Mouse (Mus musculus) heart, embryonic 14.5 days (tissue): ENCODE data around the gene Aar2. TPM values are rescaled to one million over a fixed set of nuclear protein-coding genes. Genes with fewer than 3 reads are reported as not detected.

ENCODE experiments used
- ATAC-seq: fragments of 200-750 bp; cut with Nextera tagmentation; 2 replicates; pipeline ENCODE4 v1.8.0; 2017; ENCODE audit warnings: low read depth, moderate TSS enrichment; ENCODE audit not compliant: insufficient number of reproducible peaks, insufficient read depth, low FRiP score
- H3K27ac ChIP-seq, 2 experiments: fragments of 200-500 bp in 1 of 2; fragments of 300-500 bp in 1 of 2; sonication (generic) in 1 of 2; replicated peaks in 1 of 2; 2 replicates each; pipeline ENCODE4 v1.5.1; 2012 to 2014; ENCODE audit warnings: low read depth in 2 of 2, low read length in 2 of 2, control low read depth in 1 of 2, mild to moderate bottlenecking in 1 of 2, mixed read lengths in 1 of 2; ENCODE audit not compliant: control insufficient read depth in 1 of 2, insufficient read depth in 1 of 2
- H3K27me3 ChIP-seq: fragments of 300-500 bp; sonication (generic); 2 replicates; pipeline ENCODE4 v1.6.1; 2014; ENCODE audit warnings: mild to moderate bottlenecking, low read length, control low read depth; ENCODE audit not compliant: control insufficient read depth, insufficient read depth
- H3K36me3 ChIP-seq: fragments of 300-500 bp; sonication (generic); 2 replicates; pipeline ENCODE4 v1.6.1; 2014; ENCODE audit warnings: mild to moderate bottlenecking, control low read depth, low read length, mixed read lengths; ENCODE audit not compliant: control insufficient read depth, insufficient read depth
- H3K4me1 ChIP-seq, 2 experiments: fragments of 200-500 bp in 1 of 2; fragments of 300-500 bp in 1 of 2; sonication (generic) in 1 of 2; 2 replicates each; pipeline ENCODE4 v1.6.1; 2012 to 2014; ENCODE audit warnings: low read length in 2 of 2, control low read depth in 1 of 2, mixed read lengths in 1 of 2; ENCODE audit not compliant: control insufficient read depth in 2 of 2, insufficient read depth in 2 of 2
- H3K4me2 ChIP-seq: fragments of 300-500 bp; sonication (generic); 2 replicates; pipeline ENCODE4 v1.6.1; 2014; ENCODE audit warnings: mild to moderate bottlenecking, low read length
- H3K4me3 ChIP-seq, 2 experiments: fragments of 200-500 bp in 1 of 2; fragments of 300-500 bp in 1 of 2; sonication (generic) in 1 of 2; 2 replicates each; pipeline ENCODE4 v1.5.1; 2012 to 2014; ENCODE audit warnings: low read length in 2 of 2, mild to moderate bottlenecking in 2 of 2, control low read depth in 1 of 2, low read depth in 1 of 2, moderate library complexity in 1 of 2; ENCODE audit not compliant: control insufficient read depth in 1 of 2, insufficient read depth in 1 of 2
- H3K9ac ChIP-seq: fragments of 300-500 bp; sonication (generic); 2 replicates; pipeline ENCODE4 v1.6.1; 2014; ENCODE audit warnings: mild to moderate bottlenecking, low read length
- H3K9me3 ChIP-seq: fragments of 300-500 bp; sonication (generic); 2 replicates; pipeline ENCODE4 v1.6.1; 2016; ENCODE audit warnings: low read length, control low read depth; ENCODE audit not compliant: control insufficient read depth
- WGBS: fragments of 180-500 bp; shearing (Covaris S2); extraction: QIAGEN DNeasy Blood & Tissue Kit; methylation state at CpG from one replicate; pipeline ENCODE4 v1.1.7; 2014; 5-methylcytosine and 5-hydroxymethylcytosine counted together
- polyA plus RNA-seq: library from polyadenylated mRNA; unstranded; fragments of >200 nt; fragmentation: Nextera tagmentation; extraction: Ambion mirVana; gene quantifications from 2 replicates; pipeline ENCODE4 v1.2.1, GENCODE M21; 2014

The Aar2 gene
- polyA plus RNA-seq, 1 experiment from 2014 or later = 24.8 TPM

DNA sequence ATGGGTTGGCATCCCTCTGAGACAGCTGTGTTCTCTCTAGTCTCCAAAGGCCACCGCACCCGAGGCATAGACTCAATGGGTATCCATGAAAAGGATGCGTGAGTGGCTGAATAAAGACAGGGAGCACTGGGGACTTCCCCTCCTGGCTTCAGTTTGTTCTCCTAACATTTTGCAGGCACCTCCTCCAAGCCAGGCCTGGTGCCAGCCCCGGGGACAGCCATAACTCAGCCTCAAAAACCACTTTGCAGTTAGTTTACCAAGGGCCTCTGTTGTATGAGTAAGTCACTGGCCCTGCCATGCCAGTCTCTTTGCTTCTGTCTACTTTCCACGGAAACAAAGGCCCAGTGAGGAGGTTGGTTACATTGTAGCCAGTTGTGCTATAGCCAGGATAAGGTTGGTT, 58.6 kb downstream of the Aar2 start:
- Histone ChIP-seq H3K4me3 (no peak overlapping the region), H3K36me3 (no peaks in the 10 kb centered on the region), H3K4me1 (no peaks in the 10 kb centered on the region), H3K9ac (no peak overlapping the region), H3K9me3 (no peaks in the 10 kb centered on the region), H3K27me3 (peaks cover 42% of the 10 kb centered on the region), H3K4me2 (no peak overlapping the region), H3K27ac (no peak overlapping the region)
- ATAC-seq = no peak
- WGBS = 64% methylated on average over 5 of the region's 5 CpGs

DNA sequence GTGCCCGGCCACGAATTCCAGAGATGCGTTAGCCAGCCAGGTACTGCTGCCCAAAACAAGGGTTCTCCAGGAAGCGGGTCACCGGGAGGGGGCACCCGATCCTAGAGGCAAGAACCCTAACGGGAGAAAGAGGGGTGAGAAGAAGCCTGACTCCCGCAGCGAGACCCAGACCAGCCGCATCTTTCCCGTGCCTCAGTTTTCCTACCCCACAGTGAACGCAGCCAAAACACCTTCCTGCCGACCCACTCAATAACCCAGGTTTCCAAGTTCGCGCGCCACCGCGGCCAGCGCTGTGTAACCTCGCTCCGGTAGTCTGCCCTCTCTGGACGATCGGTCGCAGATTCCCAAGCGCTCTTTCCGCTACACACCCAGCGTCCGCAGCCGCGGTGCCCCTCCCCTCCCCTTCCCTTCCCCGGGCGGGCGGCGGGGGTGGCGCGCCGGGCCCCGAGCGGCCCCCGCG, 65.7 kb downstream of the Aar2 start:
- H3K36me3 ChIP-seq = no peaks in the 10 kb centered on the region

DNA sequence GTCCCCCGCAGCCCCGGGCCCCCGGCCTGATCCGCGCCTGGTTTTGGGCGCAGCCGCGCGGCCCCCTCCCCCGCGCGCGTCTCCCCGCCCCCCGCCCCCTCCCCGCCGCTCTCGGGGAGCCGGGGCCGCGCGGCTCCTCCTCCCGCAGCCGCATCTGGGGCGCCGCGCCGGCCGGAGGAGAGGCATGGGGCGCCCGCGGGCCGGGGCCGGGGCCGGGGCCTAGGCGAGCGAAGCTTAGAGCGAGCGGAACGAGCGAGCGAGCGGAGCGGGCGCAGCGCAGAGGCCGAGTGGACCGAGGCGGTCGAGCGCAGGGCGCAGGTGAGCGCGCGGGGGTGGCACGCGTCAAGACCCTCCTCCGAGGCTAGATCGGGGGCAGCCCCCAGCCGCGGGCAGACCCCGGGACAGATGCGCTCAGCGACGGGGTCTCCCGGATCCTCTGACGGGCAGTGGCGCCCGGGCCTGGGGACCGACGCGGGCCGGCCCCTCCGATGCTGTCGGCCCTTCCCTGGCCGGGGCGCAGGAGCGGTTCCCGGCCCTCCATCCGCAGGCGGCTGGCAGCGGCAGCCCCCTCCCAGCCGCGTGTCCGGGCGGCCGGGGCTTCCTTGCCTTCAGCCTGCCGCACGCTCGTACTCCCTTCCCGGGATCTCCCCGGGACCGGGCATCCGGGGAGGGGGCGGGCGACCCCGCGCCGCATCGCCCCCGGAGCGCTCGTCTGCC, 66.3 kb downstream of the Aar2 start, which contains the start of gene Dlgap4:
TSS of gene Dlgap4 (plus strand) at position 165 of the 717 bp plus-strand sequence.
- Histone ChIP-seq H3K36me3 (no peaks in the 10 kb centered on the region), H3K4me2 (peak within 1 kb of the TSS; percentile 98), H3K9me3 (no peaks in the 10 kb centered on the region), H3K27me3 (peaks cover 93% of the 10 kb centered on the region), H3K27ac (no peak within 1 kb of the TSS), H3K9ac (peak within 1 kb of the TSS; percentile 63), H3K4me1 (peaks cover 0 to 7% of the 10 kb centered on the region in 2 experiments; a peak in 2 of 4 replicates), H3K4me3 (peak within 1 kb of the TSS; percentile 56 to 64)
- peak; percentile 48; the same call in 1 of the 2 replicates for ATAC-seq
- under 1% methylated on average over 51 of the region's 103 CpGs for WGBS

More for the DNA sequence above, 65.7 kb downstream of the Aar2 start:
- Histone ChIP-seq H3K27ac (no peak overlapping the region), H3K4me3 (peak overlapping the region; percentile 37 to 64), H3K27me3 (peaks cover 93% of the 10 kb centered on the region), H3K4me2 (peak overlapping the region; percentile 98), H3K4me1 (peaks cover 0 to 7% of the 10 kb centered on the region in 2 experiments; a peak in 2 of 4 replicates), H3K9me3 (no peaks in the 10 kb centered on the region), H3K9ac (peak overlapping the region; percentile 63)
- 1% methylated on average over 38 of the region's 41 CpGs for WGBS
- no peak for ATAC-seq

DNA sequence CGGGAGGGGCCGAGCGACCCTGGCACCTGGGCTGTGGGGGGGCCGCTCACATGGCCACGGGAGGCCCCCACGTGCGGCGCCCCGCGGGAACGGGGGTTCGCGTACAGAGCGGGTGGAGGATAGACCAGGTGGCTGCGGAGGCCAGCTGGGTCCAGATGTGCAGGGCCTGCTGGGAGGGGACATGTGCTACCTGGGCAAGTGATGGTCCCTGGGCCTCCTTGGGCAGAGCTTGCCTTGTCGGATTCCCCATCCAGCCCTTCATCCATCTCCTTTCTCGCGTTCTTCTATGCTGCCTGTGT, 66.8 kb downstream of the Aar2 start:
- H3K4me3 ChIP-seq = peak overlapping the region; percentile 56 to 64
- H3K4me1 ChIP-seq = peaks cover 0 to 7% of the 10 kb centered on the region in 2 experiments; a peak in 2 of 4 replicates
- H3K9ac ChIP-seq = peak overlapping the region; percentile 63
- H3K36me3 ChIP-seq = no peaks in the 10 kb centered on the region
- no peak for ATAC-seq
- no peak overlapping the region for H3K27ac ChIP-seq
- WGBS = 2% methylated on average over 18 of the region's 18 CpGs
- no peaks in the 10 kb centered on the region for H3K9me3 ChIP-seq
- H3K4me2 ChIP-seq = peak overlapping the region; percentile 98
- H3K27me3 ChIP-seq = peaks cover 96% of the 10 kb centered on the region

DNA sequence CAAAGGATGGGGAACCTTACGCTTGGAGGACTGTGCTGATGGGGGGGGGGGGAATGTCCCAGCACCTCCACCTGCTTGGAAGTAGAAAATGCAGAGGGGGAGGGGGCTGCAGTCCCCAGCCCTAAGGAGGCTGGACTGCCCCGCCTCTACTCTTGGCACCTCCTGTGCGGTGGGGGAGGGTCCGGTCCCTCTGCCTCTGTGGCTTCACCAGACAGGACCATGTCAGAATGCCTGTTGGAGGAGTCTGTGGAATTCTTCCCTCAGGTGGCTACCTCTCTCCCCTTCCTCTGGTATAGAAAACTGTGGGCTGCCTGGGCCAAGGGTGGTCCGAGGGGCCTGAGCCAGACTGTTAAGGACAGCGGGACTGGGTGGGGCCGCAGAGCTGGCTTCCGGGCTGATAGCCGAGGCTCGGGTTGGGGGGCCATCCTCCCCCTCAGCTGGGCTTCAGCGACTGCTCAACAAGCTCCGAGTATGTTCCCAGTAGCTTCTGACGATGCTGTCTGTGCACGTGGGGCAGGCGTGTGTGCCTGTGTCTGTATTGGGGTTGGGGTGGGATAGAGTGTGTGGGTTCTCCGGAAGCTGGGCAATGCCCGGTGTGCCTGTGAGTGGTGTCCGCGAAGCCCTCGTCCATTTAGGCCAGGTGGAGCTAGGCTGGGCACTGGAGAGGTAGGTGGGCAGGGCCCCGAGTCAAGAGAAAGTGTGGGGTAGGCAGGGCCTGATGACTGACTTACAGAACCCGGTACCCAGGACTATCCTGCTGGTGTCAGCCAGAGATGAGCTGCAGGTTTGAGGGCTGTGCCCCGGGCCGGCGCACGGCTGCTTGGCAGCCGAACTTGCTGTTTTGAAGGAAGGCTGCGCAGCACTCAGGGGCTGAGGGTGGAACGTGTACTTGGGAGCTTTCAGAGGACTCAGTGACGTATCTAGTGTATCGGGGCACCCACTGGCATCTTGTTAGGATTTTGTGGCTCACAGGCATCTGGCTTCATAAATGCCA, 67.6 kb downstream of the Aar2 start:
- no peaks in the 10 kb centered on the region for H3K36me3 ChIP-seq
- peaks cover 99% of the 10 kb centered on the region for H3K27me3 ChIP-seq
- no peaks in the 10 kb centered on the region for H3K9me3 ChIP-seq
- no peak for ATAC-seq
- 10% methylated on average over 31 of the region's 31 CpGs for WGBS
- no peak overlapping the region for H3K27ac ChIP-seq
- no peak overlapping the region for H3K9ac ChIP-seq
- 0 out of 2 replicates have a peak overlapping the region, but pooled peaks have one; percentile 7 for H3K4me2 ChIP-seq
- peaks cover 0 to 7% of the 10 kb centered on the region in 2 experiments; a peak in 2 of 4 replicates for H3K4me1 ChIP-seq
- H3K4me3 ChIP-seq = peak overlapping the region in 1 of 2 experiments; percentile 64; a peak in 1 of 4 replicates

DNA sequence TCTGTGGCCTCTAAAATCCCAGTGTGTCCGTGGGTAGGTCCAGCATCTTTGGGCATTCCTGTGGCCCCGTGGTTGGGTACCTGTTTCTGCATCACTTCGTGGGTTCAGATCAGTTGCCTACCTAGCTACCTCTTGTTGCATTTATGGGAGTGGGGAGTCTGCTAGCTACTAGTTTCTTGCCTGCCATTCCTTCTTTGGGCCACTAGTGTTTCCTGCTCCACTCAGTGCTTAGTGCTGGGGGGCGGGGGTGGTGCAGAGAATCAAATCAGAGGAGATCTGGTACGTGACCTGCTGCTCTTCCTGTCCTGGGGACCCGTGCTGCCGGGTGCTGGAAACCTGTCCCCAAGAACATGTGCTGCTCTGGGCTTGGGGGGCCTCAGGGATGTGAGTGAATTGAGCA, 69.1 kb downstream of the Aar2 start:
- H3K4me2 ChIP-seq = no peak overlapping the region
- ATAC-seq = no peak
- 66% methylated on average over 7 of the region's 7 CpGs for WGBS
- H3K36me3 ChIP-seq = no peaks in the 10 kb centered on the region
- H3K9me3 ChIP-seq = no peaks in the 10 kb centered on the region
- H3K9ac ChIP-seq = no peak overlapping the region
- peaks cover 88% of the 10 kb centered on the region for H3K27me3 ChIP-seq
- peaks cover 2 to 10% of the 10 kb centered on the region in 2 experiments; a peak in 3 of 4 replicates for H3K4me1 ChIP-seq
- no peak overlapping the region for H3K4me3 ChIP-seq
- H3K27ac ChIP-seq = no peak overlapping the region

DNA sequence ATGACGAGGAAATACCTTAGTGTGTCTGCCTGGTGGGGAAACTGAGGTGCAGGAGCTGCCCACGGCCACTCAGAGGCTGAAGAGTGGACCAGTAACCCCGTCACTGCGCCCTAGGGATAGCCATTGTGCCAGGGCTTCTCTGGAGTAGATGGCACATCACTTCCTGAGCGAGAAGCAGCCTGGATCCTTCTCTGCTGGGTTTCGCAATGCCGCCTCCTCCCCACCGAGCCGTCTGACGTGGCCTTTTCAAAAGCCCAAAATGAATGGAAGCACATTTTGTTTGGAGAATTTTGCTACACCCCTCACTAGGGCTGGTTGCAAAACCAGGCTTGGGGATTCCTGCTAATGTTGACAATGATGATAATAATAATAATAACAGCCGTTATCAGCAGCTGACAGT, 70.2 kb downstream of the Aar2 start:
- H3K27me3 ChIP-seq = peaks cover 85% of the 10 kb centered on the region
- no peak for ATAC-seq
- H3K4me1 ChIP-seq = peaks cover 3 to 13% of the 10 kb centered on the region in 2 experiments; a peak in 3 of 4 replicates
- H3K36me3 ChIP-seq = no peaks in the 10 kb centered on the region
- no peaks in the 10 kb centered on the region for H3K9me3 ChIP-seq
- H3K27ac ChIP-seq = no peak overlapping the region
- no peak overlapping the region for H3K4me2 ChIP-seq
- 50% methylated on average over 11 of the region's 11 CpGs for WGBS
- H3K9ac ChIP-seq = no peak overlapping the region
- H3K4me3 ChIP-seq = no peak overlapping the region
